Comparison of ENCODE assay signal across 24 mouse cellular contexts in genomic region chr14:68196201-68196600, GRCm38 (mm10).
"Had no signal": no experiment of that assay in that cellular context is flagged by ENCODE, and none has a peak within 500 bp of the region (broad histone marks: within the 10 kb centered on the region; RNA-seq: fewer than 3 reads in every experiment).

No protein-coding gene starts in this region.

- ATAC-seq: inflammation-experienced regulatory T-cells, adult 6 months; intestine, embryonic 15.5 days; intestine, postnatal 0 days; liver, embryonic 12.5 days had no signal

- H3K9ac ChIP-seq: heart, embryonic 12.5 days; hindbrain, embryonic 13.5 days; intestine, embryonic 15.5 days; limb, embryonic 13.5 days; limb, embryonic 15.5 days; liver, embryonic 12.5 days; liver, embryonic 14.5 days had no signal

- H3K4me3 ChIP-seq: gastrocnemius, adult 2 months; heart, embryonic 10.5 days; heart, embryonic 12.5 days; hindbrain, embryonic 10.5 days; hindbrain, embryonic 13.5 days; intestine, embryonic 15.5 days; layer of hippocampus, adult 2 months; limb, embryonic 13.5 days; limb, embryonic 15.5 days; liver, embryonic 12.5 days had no signal

- H3K4me2 ChIP-seq: heart, embryonic 12.5 days; hindbrain, embryonic 13.5 days; intestine, embryonic 15.5 days; limb, embryonic 13.5 days; limb, embryonic 15.5 days; liver, embryonic 12.5 days had no signal

- H3K36me3 ChIP-seq: heart, embryonic 10.5 days; heart, embryonic 12.5 days; hindbrain, embryonic 10.5 days; hindbrain, embryonic 13.5 days; intestine, embryonic 15.5 days; limb, embryonic 13.5 days; limb, embryonic 15.5 days; liver, embryonic 12.5 days had no signal

- H3K27ac ChIP-seq: gastrocnemius, adult 2 months; heart, embryonic 10.5 days; intestine, embryonic 15.5 days; layer of hippocampus, adult 2 months; limb, embryonic 13.5 days; limb, embryonic 15.5 days; liver, embryonic 12.5 days; liver, embryonic 14.5 days had no signal

- H3K4me1 ChIP-seq: intestine, embryonic 15.5 days; limb, embryonic 13.5 days; limb, embryonic 15.5 days; liver, embryonic 12.5 days had no signal

- DNase-seq: gastrocnemius, adult 2 months; gastrocnemius, postnatal 10 days; gastrocnemius, postnatal 25 days; heart, adult 18-20 months; heart, postnatal 10 days; heart, postnatal 4 days; kidney, adult 18-20 months; kidney, adult 8-10 months; kidney, postnatal 10 days; kidney, postnatal 25 days; kidney, postnatal 4 days; left cerebral cortex, postnatal 4 days had no signal

- H3K9me3 ChIP-seq: heart, embryonic 10.5 days; heart, embryonic 12.5 days; hindbrain, embryonic 10.5 days; hindbrain, embryonic 13.5 days; intestine, embryonic 15.5 days; limb, embryonic 13.5 days; limb, embryonic 15.5 days; liver, embryonic 12.5 days had no signal

- H3K27me3 ChIP-seq: hindbrain, embryonic 13.5 days; intestine, embryonic 15.5 days had no signal
